Mouse (Mus musculus) hindbrain, embryonic 12.5 days (tissue): Measurements from ENCODE around the gene Duxf3. TPM values are rescaled to one million over a fixed set of nuclear protein-coding genes. Genes with fewer than 3 reads are reported as not detected.
"Not testable (repeated sequence)": the region's sequence is repeated elsewhere in the genome, so short reads cannot be mapped to it uniquely, and the experiment has no call there.

ENCODE experiments used
- ATAC-seq: fragments of 200-750 bp; cut with Nextera tagmentation; 2 replicates; pipeline ENCODE4 v1.8.0; 2017; ENCODE audit warnings: moderate TSS enrichment; ENCODE audit not compliant: low FRiP score
- H3K27ac ChIP-seq: fragments of 300-500 bp; sonication (generic); 2 replicates; pipeline ENCODE4 v1.5.1; 2016; ENCODE audit warnings: mild to moderate bottlenecking
- H3K27me3 ChIP-seq: fragments of 300-500 bp; sonication (generic); 2 replicates; pipeline ENCODE4 v1.6.1; 2016; ENCODE audit warnings: mild to moderate bottlenecking
- H3K36me3 ChIP-seq: fragments of 300-500 bp; sonication (generic); 2 replicates; pipeline ENCODE4 v1.6.1; 2016; ENCODE audit warnings: mild to moderate bottlenecking
- H3K4me1 ChIP-seq: fragments of 300-500 bp; sonication (generic); 2 replicates; pipeline ENCODE4 v1.6.1; 2016
- H3K4me2 ChIP-seq: fragments of 300-500 bp; sonication (generic); replicated peaks from 2 replicates; pipeline ENCODE4 v1.6.1; 2016; ENCODE audit warnings: mild to moderate bottlenecking
- H3K4me3 ChIP-seq: fragments of 300-500 bp; sonication (generic); 2 replicates; pipeline ENCODE4 v1.5.1; 2016; ENCODE audit warnings: mild to moderate bottlenecking
- H3K9ac ChIP-seq: fragments of 300-500 bp; sonication (generic); 2 replicates; pipeline ENCODE4 v1.6.1; 2016; ENCODE audit warnings: mild to moderate bottlenecking, moderate library complexity
- H3K9me3 ChIP-seq: fragments of 300-500 bp; sonication (generic); replicated peaks from 2 replicates; pipeline ENCODE4 v1.6.1; 2016; ENCODE audit warnings: mild to moderate bottlenecking
- WGBS: fragments of 180-500 bp; shearing (Covaris S2); methylation state at CpG from one replicate; pipeline ENCODE4 v1.1.7; 2016; 5-methylcytosine and 5-hydroxymethylcytosine counted together
- polyA plus RNA-seq: library from polyadenylated mRNA; unstranded; fragments of >200 nt; fragmentation: Nextera tagmentation; extraction: Ambion mirVana; gene quantifications from 2 replicates; pipeline ENCODE4 v1.2.1, GENCODE M21; 2016

Gene Duxf3
- polyA plus RNA-seq, 1 experiment from 2014 or later: not detected

GRCm38 (mm10) chr10:58231779-58232640 is 465 bp downstream of the Duxf3 start:
- H3K9ac ChIP-seq: not testable (repeated sequence)
- ATAC-seq: peak; percentile 84
- 89% methylated on average over 35 of the region's 35 CpGs for whole genome bisulfite sequencing

GRCm38 (mm10) chr10:58231088-58231487 is 1.4 kb downstream of the Duxf3 start:
- 85% methylated on average over 5 of the region's 7 CpGs for WGBS
- not testable (repeated sequence) for H3K36me3 ChIP-seq, H3K4me1 ChIP-seq, H3K27ac ChIP-seq, H3K27me3 ChIP-seq, H3K4me2 ChIP-seq, H3K4me3 ChIP-seq, H3K9ac ChIP-seq
- H3K9me3 ChIP-seq: peaks cover 22% of the 10 kb centered on the region
- ATAC-seq: peak; percentile 42

More at GRCm38 (mm10) chr10:58231779-58232640, 465 bp downstream of the Duxf3 start:
- not testable (repeated sequence) for H3K4me3 ChIP-seq, H3K4me1 ChIP-seq, H3K4me2 ChIP-seq, H3K27me3 ChIP-seq, H3K27ac ChIP-seq, H3K36me3 ChIP-seq
- H3K9me3 ChIP-seq: peaks cover 25% of the 10 kb centered on the region

GRCm38 (mm10) chr10:58230021-58230420 is 2.5 kb downstream of the Duxf3 start:
- not testable (repeated sequence) for H3K27ac ChIP-seq, H3K4me2 ChIP-seq, ATAC-seq, H3K4me3 ChIP-seq, H3K9ac ChIP-seq, H3K36me3 ChIP-seq, H3K27me3 ChIP-seq, H3K4me1 ChIP-seq
- WGBS: 60% methylated on average over 3 of the region's 3 CpGs
- peaks cover 22% of the 10 kb centered on the region for H3K9me3 ChIP-seq

- H3K36me3 ChIP-seq, H3K27ac ChIP-seq, H3K27me3 ChIP-seq, ATAC-seq, H3K4me2 ChIP-seq, H3K9ac ChIP-seq, H3K4me1 ChIP-seq, H3K4me3 ChIP-seq: not testable (repeated sequence)
- WGBS: 85% methylated on average over 2 of the region's 6 CpGs
- peaks cover 19% of the 10 kb centered on the region for H3K9me3 ChIP-seq
These were observed 4.7 kb downstream of the Duxf3 start for GRCm38 (mm10) chr10:58227798-58228197.

- WGBS: 79% methylated on average over 4 of the region's 4 CpGs
- not testable (repeated sequence) for H3K9me3 ChIP-seq, H3K4me2 ChIP-seq, H3K9ac ChIP-seq, ATAC-seq, H3K4me1 ChIP-seq, H3K4me3 ChIP-seq, H3K27ac ChIP-seq, H3K36me3 ChIP-seq, H3K27me3 ChIP-seq
These were observed 6.1 kb downstream of the Duxf3 start for GRCm38 (mm10) chr10:58226357-58226756.

- not testable (repeated sequence) for H3K9ac ChIP-seq, H3K27ac ChIP-seq, H3K27me3 ChIP-seq, H3K9me3 ChIP-seq, H3K36me3 ChIP-seq, H3K4me1 ChIP-seq, ATAC-seq, H3K4me2 ChIP-seq, H3K4me3 ChIP-seq
- WGBS: 86% methylated on average over 18 of the region's 18 CpGs
These were observed 7.4 kb downstream of the Duxf3 start, which contains the start of gene AW822073 for GRCm38 (mm10) chr10:58224827-58225785. Gene AW822073 (minus strand): TSS chr10:58224930.

- WGBS: 84% methylated on average over 31 of the region's 31 CpGs
- not testable (repeated sequence) for H3K27ac ChIP-seq, H3K4me3 ChIP-seq, H3K36me3 ChIP-seq, H3K4me2 ChIP-seq, H3K9me3 ChIP-seq, H3K27me3 ChIP-seq, ATAC-seq, H3K9ac ChIP-seq, H3K4me1 ChIP-seq
These were observed 8.3 kb downstream of the Duxf3 start for GRCm38 (mm10) chr10:58223972-58224805.

- not testable (repeated sequence) for H3K4me2 ChIP-seq, H3K36me3 ChIP-seq, H3K27me3 ChIP-seq, H3K9me3 ChIP-seq, ATAC-seq, H3K9ac ChIP-seq, H3K27ac ChIP-seq, H3K4me1 ChIP-seq, H3K4me3 ChIP-seq
- 78% methylated on average over 4 of the region's 6 CpGs for WGBS
These were observed 9.3 kb downstream of the Duxf3 start for GRCm38 (mm10) chr10:58223161-58223560.

GRCm38 (mm10) chr10:58221571-58221970 is 10.9 kb downstream of the Duxf3 start:
- H3K4me2 ChIP-seq, H3K9me3 ChIP-seq, H3K9ac ChIP-seq, ATAC-seq, H3K27ac ChIP-seq, H3K36me3 ChIP-seq, H3K27me3 ChIP-seq, H3K4me1 ChIP-seq, H3K4me3 ChIP-seq: not testable (repeated sequence)
- 94% methylated on average over 2 of the region's 2 CpGs for WGBS

GRCm38 (mm10) chr10:58220726-58221125 is 11.7 kb downstream of the Duxf3 start:
- Histone ChIP-seq H3K36me3 (no peaks in the 10 kb centered on the region), H3K4me1 (no peaks in the 10 kb centered on the region), H3K9me3 (0 out of 2 replicates have a peak, but pooled peaks cover 3% of the 10 kb centered on the region), H3K27ac (no peak overlapping the region), H3K27me3 (no peaks in the 10 kb centered on the region), H3K9ac (no peak overlapping the region), H3K4me2 (no peak overlapping the region), H3K4me3 (no peak overlapping the region)
- ATAC-seq: no peak
- 82% methylated on average over 6 of the region's 6 CpGs for WGBS

GRCm38 (mm10) chr10:58217366-58217765 is 15.1 kb downstream of the Duxf3 start:
- H3K27me3 ChIP-seq: no peaks in the 10 kb centered on the region
- no peak for ATAC-seq
- no peak overlapping the region for H3K9ac ChIP-seq
- H3K36me3 ChIP-seq: no peaks in the 10 kb centered on the region
- H3K4me2 ChIP-seq: no peak overlapping the region
- WGBS: 85% methylated on average over 3 of the region's 3 CpGs
- H3K4me1 ChIP-seq: no peaks in the 10 kb centered on the region
- no peak overlapping the region for H3K4me3 ChIP-seq
- H3K9me3 ChIP-seq: 0 out of 2 replicates have a peak, but pooled peaks cover 3% of the 10 kb centered on the region
- no peak overlapping the region for H3K27ac ChIP-seq

GRCm38 (mm10) chr10:58215353-58215752 is 17.1 kb downstream of the Duxf3 start:
- no peaks in the 10 kb centered on the region for H3K36me3 ChIP-seq
- H3K27ac ChIP-seq: no peak overlapping the region
- no peak overlapping the region for H3K9ac ChIP-seq
- H3K4me1 ChIP-seq: no peaks in the 10 kb centered on the region
- no peak for ATAC-seq
- H3K27me3 ChIP-seq: no peaks in the 10 kb centered on the region
- no peak overlapping the region for H3K4me3 ChIP-seq
- 90% methylated on average over 1 of the region's 1 CpGs for WGBS
- H3K9me3 ChIP-seq: no peaks in the 10 kb centered on the region
- H3K4me2 ChIP-seq: no peak overlapping the region
